Mouse (Mus musculus) heart, postnatal 10 days (tissue): ENCODE measurements around the gene A530016L24Rik. TPM values are rescaled to one million over a fixed set of nuclear protein-coding genes. Genes with fewer than 3 reads are reported as not detected.

Source experiments
- DNase-seq, 2 experiments: peaks; one replicate each; pipeline ENCODE4 v3.0.0; 2021
- intact Hi-C: fragments of 180-260 bp; cut with DNase I; formaldehyde crosslinking; loops from one replicate; pipeline ENCODE4 v1.15.1; 2025
- total RNA-seq, 2 experiments: library from RNA; stranded (reverse); gene quantifications; 2 replicates each; pipeline ENCODE4 v1.2.3; 2021

A530016L24Rik gene
- total RNA-seq, 2 experiments from 2014 or later, result 16.5 to 18.5 TPM

DNA sequence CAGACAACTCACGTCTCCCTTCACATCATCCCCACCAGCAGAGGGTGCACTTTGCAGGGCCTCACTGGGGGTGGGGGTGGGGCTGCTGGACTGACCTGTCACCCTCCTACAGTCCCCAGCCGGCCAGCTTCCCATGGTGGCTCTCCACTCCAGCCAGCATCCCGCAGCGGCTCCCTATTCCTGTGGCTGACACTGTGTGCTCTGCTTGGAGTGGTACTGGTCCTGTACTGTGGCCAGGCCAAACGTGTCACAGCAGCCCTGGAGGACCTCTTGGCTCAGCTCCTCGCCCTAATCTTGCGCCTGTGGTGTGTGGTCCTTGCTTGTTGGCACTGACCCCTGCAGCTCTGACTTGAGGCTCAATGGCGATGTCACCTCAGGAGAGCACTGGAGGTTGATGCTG lies 8.5 kb downstream of the A530016L24Rik start:
- peak; percentile 45 to 49 for DNase-seq
- intact Hi-C loops, result loop anchor here (1.0 kb wide), 1 partner anchor 46 kb away; no protein-coding TSS in a partner anchor

DNA sequence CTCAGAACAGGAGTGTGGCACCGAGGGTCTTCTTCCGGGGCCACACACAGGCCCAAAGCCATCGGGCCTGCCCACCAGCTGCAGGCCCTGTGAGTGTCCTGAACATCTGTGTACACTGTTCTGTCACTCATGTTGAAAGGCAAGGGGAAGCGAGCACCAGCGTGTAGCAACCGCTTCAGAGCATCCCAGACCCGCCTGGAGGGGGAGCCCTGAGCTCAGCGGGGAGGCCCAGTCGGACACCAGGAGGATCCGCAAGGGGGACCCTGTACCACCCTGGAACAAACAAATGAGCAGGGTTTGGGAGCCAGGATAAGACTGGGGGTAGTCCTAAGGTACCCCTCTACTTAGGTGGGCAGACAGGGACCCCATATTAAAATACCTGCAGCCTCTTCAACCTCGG lies 9.4 kb downstream of the A530016L24Rik start:
- peak in 1 of 2 experiments; percentile 40 for DNase-seq
- intact Hi-C loops, result loop anchor here (1.0 kb wide), 1 partner anchor 45 kb away; no protein-coding TSS in a partner anchor

DNA sequence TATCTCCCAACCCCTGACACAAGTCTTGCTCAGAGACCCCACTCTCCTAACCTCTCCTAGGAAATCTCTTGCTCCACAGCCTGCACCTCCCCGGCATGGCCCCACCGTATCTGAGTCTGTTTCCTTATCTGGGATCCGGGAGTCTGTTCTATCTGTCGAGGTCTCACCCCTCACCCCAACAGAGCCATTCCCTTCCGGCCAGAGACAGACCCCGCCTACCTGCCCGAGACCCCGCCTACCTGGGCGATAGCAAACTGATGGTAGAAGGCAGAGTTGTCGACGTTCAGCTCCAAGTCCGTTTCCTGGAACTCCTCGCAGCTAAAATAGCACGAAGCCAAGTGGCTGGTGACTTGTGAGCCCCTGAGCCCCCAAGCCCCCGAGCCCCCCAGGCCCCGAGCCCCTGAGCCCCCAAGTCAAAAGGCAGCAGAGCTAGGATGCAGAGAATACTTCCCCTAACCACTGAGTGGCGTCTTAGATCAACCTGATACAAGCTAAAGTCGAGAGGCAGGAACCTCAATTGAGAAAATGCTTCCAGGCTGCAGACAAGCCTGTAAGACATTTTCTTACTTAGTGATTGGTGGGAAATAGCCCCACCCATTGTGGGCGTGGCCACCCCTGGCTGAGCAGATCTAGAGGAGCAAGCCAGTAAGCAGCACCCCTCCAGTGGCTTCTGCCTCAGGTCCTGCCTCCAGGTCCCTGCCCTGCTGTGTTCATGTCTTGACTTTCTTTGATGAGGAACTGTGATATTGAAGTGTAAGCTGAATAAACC lies 13.9 kb downstream of the A530016L24Rik start:
- intact Hi-C loops, result no loop called here
- no peak for DNase-seq

DNA sequence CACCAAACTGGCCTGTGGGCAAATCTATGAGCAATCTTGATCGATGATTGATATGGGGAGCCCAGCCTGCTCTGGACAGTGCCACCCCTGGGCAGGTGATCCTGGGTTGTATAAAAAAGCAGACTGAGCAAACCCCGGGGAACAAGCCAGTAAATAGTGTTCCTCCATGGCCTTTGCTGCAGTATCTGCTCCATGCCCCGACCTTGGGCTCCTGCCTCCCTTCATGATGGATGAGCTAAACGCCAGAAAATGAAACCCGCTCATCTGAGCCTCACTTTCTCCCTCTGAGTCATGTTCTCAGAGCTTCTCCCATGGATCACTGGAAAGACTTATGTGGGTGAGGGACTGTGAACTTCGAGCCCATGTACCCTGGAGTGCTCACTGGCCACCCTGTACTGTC lies 17.0 kb downstream of the A530016L24Rik start:
- DNase-seq, result no peak
- intact Hi-C loops, result no loop called here

DNA sequence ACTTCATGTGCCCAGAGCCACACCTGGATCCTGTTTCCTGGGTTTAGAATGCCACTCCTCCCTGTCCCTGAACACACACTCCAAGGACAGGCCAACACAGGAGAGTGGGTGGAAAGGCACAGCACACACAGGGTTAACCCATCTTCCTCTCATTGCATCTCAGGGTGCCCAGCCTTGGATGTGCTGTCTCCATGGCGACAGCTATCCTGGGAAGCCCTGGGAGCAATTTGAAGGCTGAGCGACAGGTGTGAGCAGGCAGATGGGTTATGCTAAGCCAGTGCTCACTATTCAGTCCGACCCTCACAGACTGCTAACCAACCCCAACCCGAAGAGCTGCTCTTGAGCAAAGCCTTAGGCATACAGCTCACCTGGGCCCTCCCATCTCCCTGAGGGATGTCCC lies 18.0 kb downstream of the A530016L24Rik start:
- no peak for DNase-seq
- intact Hi-C loops, result no loop called here

DNA sequence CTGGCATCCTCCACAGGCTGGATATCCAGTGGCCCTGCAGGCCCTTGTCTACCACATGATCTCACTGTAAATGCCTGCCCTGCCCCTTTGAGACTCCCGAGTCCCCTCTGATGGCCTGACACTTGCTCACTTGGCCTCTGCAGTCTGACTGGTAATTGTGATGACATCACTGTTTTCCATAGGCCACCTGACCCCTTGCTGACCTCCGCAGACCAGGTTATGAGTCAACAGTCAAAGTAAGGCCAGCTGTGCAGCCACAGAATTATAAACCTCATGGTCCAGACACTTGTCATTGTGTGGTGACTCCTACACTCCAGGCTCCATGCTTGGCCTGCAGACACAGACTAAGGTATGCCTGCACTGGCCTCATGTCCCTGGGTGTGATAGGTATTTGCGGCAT lies 18.7 kb downstream of the A530016L24Rik start:
- intact Hi-C loops, result no loop called here
- no peak for DNase-seq

DNA sequence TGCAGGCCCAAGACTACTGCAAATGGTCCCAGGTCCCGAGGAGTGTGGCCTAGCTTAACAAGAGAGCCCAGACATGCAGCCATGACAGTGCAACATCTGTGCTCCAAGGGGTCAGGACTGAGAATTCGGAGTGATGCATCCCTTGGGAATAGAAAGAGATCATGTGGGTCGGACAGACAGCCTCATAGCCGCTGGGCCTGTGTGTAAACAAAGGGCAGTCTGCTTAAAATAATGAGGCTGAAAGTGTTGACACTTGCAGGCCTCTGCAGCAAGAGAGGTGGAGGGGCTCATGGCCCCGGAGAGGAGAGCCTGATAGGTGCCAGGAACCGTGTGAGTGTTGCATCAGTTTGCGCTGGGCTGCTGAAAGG lies 21.1 kb downstream of the A530016L24Rik start:
- intact Hi-C loops, result no loop called here

DNA sequence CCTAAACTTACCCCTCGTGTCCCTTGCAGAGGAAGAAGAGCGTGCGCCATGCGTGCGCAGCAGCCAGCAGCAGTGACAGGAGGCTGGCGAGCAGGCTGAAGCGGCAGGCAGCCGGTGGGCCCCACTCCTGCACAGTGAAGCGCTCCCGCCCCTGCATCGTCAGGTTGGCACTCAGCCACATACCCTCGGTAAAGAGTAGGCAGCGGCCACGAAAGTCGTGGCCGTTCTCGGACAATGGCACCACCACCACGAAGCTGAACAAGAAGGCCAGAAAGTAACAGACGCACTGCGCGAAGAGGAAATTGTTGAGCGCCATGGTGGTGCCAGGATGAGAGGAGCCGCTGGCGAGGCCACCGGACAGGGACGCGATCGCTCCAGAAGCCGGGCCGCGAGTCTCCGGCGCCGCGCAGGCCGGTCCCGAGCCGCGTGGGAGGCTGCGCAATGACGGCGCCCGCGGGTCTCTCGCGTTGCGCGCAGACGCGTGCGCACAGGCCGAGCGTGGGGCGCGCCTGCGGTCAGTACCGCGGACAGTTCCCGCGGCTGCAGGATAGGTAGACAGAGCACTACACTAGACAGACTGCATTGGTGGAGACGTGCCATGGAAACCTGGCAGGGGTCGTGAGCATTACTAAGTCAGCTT lies 21.6 kb downstream of the A530016L24Rik start:
- intact Hi-C loops, result no loop called here
- DNase-seq, result peak; percentile 56 to 70

More for the DNA sequence above, 21.1 kb downstream of the A530016L24Rik start:
- no peak for DNase-seq

DNA sequence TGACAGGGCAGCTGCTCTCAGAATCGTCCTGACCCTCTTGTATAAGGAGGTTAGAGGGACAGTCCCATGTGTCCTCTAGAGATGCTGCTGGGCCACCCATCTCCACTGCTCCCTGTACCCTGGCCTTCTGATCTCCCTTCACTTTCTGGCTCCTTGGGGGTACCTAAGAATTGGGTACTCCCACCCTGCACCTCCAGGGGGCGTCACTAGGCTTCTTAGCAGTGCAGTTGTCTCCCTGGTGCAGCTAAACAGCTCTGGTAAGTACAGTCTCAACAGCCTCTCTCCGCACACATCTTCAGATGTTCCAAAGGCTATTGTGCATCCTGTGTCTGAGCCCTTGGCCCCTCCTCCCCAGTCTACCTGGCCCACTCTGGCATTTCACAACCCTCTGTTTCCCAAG lies 25.6 kb downstream of the A530016L24Rik start:
- intact Hi-C loops, result no loop called here

DNA sequence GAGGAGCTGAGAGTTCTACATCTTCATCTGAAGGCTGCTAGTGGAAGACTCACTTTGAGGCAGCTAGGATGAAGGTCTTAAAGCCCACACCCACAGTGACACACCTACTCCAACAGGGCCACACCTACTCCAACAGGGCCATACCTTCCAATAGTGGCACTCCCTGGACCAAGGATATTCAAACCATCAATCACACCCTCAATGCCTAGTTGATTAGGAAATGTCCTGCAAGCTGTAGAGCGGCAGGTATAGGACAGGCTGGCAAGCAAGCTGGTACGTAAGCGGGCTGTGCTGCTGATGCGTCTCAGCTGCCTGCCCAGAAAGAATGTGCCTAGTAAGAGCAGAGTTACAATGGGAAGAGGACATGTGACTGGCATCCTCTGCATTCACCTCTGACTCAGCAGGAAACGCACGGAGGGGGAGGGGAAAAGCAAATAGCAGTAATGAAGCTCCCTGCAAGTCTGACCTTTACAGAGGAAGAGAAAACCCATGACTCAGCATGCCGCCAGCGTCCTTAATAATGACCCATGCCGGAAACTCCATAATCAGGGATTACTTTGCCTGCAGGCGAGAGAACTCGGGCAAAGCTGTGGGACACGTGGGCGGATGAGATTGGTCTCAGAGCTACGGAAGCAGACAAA lies 27.6 kb downstream of the A530016L24Rik start, which contains the start of gene Tmem179:
Gene Tmem179 (minus strand): TSS at position 51 of the 641 bp plus-strand sequence.
- DNase-seq, result peak; percentile 60 to 80
- intact Hi-C loops, result no loop called here

More for the DNA sequence above, 25.6 kb downstream of the A530016L24Rik start:
- DNase-seq, result no peak

DNA sequence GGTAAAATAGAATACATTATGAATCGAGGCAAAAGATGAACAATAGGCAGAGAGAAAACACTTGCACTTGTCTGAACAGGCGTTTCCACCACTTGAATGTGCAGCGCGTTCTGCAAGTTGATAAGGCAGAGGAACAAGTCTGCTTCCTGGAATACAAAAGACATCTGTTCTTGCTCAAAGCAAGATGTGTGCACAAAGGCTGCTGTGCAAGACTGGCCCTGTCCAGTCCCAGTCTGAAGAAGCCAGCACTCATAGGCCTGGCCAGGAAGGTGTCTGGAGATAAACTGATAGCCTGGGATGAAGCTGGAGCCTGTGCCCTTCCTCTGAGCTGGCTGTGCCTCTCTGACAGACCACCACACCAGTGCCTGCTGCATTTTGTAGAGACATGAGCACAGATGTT lies 28.9 kb downstream of the A530016L24Rik start:
- intact Hi-C loops, result no loop called here

DNA sequence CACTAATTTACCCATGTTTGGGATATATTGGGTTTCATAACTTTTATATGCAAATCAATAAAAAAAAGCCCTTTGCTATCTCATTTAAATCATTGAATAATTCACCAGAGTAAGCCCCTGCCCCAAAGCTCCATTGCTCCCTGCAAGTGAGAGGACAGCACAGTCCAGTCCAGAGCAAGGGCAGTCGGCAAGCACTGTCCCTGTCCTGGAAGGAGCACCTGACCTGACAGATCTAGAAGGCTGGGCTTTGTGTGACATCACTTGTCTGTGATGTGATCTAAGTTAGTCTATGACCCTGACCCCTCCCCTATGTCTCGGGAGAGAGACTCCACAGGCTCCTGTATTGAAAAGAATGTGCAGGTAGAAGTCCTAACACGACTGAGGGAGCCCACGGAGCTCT lies 44.5 kb downstream of the A530016L24Rik start:
- intact Hi-C loops, result no loop called here

More for the DNA sequence above, 28.9 kb downstream of the A530016L24Rik start:
- DNase-seq, result peak in 1 of 2 experiments; percentile 34

DNA sequence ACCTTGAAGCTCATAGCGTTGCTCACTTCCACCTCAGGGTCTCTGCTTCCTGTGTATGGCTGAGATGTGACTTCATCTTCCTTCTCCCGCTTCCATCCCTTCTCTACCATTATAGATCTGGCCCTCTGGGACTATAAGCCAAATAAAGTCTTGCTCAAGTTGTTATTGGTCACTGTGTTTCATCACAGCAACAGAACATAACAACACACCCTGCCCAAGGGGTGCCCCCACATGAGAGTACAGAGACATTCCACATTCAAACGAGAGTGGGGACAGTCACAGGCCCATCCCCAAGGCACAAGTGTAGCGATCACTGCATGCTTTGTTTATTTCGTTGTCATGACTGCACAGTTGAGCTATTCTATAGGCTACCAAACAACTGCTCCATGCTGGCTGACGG lies 48.0 kb downstream of the A530016L24Rik start:
- no peak for DNase-seq

More for the DNA sequence above, 44.5 kb downstream of the A530016L24Rik start:
- DNase-seq, result no peak

DNA sequence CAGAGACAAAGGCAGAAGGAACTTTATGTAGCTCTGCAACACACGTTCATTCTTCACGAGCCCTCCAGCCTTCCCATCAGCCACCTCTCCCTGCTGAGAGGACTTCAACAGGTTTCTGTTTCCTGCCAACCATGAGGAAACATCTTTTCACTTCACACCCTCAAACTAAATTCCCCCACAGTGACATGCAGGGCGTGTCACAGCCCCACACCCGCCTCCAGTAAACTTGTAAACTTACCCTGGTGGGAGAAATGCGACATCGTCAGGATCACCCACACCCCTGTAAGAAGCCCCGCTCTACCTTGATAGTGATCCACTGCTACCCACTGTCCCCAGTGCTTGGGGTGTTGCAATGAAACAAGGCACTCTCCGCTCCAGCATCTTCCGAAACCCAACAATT lies 49.1 kb downstream of the A530016L24Rik start:
- no peak for DNase-seq
- intact Hi-C loops, result no loop called here

More for the DNA sequence above, 48.0 kb downstream of the A530016L24Rik start:
- intact Hi-C loops, result no loop called here

DNA sequence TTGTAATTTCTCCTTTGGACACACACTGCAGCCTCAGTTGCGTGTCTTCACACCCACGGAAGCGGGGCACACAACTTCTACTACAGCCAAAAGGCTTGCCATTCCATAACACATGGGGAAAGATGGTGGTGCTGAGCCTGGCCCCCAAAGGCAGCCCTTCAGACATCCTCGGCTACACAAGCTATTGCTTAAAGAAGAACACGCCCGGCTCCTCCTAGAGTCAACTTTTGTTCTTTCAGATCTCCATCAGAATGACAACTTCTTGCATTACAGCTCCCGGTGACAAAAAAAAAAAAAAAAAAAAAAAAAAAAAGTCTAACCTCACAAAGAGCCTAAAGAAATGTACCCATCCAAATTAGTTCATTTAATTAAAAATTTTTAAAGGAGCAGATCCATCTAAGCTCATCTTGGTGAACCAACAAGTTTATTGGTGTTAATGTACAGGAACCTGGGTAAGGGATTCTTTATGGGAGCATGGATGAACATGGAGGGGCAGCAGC lies 50.3 kb downstream of the A530016L24Rik start:
- no peak for DNase-seq
- intact Hi-C loops, result no loop called here

DNA sequence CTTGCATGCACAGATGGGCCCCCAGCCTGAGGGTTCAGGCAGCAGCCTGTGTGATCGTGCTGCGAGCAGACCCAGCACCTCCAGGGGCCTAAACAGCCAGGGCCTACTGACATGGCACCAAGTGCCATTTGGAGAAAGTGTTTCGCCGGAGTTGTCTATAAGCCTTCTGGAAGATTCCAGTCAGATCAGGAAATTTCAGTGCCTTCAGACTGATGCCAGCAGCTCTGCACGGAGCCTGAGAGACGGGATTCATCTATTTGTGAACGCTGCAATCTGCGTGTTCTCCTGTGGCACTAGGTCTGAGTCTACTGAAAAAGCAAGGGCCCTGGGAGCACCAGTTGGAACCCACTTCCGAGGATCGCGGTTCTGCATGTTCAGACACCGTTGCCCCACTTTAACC lies 51.1 kb downstream of the A530016L24Rik start:
- no peak for DNase-seq
- intact Hi-C loops, result no loop called here

DNA sequence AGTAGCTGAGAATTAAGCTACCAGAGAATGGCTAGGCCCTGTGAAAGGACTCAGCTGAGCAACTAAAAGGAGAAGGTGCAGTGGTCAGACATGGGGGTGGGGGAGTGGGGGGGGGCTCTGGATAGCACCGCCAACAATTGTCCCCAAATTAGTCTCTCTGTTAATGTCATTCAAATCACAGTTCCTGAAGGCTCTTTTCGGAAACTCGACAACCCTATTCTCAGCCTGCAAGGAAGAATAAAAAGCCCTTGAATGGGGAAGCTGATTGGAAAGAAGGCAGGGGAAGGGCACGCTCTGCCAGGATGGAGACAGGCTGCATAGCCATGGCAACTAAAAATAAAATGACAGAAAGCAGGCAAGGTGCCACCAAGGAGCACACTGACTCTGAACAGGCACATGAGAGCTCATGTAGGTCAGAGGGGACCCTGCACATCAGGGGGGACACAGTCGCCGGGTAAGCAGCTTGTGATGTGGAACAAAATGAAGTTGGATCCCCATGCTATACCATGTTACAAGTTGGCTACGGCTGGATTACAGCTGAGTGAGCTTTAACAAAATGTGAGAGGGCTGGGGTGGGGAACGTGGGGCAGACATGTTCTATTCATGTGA lies 52.3 kb downstream of the A530016L24Rik start:
- intact Hi-C loops, result loop anchor here (1.0 to 2.0 kb wide), 2 partner anchors 69 to 428 kb away; no protein-coding TSS in a partner anchor
- DNase-seq, result no peak

DNA sequence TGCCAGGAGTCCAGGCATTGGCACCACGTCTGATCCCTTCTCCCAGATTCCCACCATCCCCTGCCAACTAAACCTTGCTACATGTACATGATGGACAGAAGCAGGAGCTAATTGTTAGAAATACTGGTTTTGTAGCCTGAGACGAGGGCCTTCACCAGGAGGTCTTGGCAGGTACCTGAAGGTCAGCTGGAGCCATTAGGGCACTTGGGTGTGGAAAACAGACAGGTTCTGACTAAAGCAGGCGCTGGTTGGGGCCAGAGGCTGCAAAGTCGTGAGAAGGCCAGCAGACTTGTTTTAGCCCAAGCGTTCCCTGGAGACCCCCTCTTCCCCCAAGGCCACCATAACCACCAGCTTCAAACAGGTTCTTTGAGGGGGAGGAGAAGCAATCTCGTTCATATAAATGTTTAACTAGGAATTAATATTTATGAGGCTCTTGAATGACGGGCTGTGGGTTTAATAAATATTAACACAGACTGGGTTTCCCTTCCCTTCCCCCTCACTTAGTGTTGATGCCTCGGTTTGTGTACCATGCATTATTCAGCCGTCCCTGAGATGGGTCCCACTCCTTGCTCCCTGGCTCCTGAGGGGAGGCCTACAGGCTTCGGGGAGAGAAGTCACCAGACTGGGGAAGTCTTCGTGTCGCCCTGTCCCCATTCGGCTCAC lies 53.1 kb downstream of the A530016L24Rik start:
- intact Hi-C loops, result loop anchor here (2.0 kb wide), 1 partner anchor 70 kb away; no protein-coding TSS in a partner anchor
- no peak for DNase-seq

DNA sequence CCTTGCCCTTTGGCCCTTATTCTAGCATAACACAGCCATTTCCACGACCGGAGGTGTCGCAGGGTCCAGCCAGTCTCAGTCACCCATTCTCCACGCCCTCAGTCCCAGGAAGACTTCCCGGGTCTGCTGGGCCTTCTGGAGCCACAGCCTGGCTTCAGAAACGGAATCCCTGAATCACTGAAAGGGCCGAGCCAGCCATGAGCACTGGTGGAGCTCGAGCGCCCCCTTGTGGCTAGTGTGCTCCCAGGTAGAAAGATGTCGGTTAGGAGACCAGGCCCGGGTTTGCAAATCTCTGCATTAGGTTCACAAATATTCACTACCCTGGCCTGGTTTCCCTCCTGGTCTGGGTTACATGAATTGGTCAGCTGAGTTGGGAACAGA lies 53.7 kb downstream of the A530016L24Rik start:
- intact Hi-C loops, result loop anchor here (1.0 to 2.0 kb wide), 3 partner anchors 45 to 398 kb away; no protein-coding TSS in a partner anchor
- DNase-seq, result peak; percentile 91 to 96

DNA sequence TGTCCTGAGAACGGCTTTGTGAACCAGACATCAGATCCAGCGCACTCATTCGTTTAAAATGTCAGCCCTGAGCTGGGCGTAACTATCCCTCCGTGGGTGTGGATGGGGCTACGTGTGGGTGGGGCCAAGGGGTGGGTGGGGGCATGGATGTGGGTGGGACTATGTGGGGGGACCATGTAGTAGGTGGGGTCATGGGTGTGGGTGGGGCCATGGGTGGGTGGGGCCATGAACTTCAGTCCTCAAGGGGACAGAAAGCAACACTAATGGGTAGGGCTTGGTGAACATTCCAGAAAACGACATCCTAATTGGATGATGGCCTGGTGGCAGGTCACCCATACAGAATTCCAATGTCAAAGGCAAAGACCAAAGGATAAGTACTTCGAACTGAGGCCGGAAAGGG lies 54.7 kb downstream of the A530016L24Rik start:
- DNase-seq, result no peak
- intact Hi-C loops, result loop anchor here (1.0 to 2.0 kb wide), 3 partner anchors 46 to 399 kb away; no protein-coding TSS in a partner anchor
